Mouse (Mus musculus) layer of hippocampus, adult 11-12 months (tissue): ENCODE results near the gene Scgb1c1.
A peak's percentile ranks its signal among the peaks of the same experiment; 100 is the strongest.
"Not testable (repeated sequence)": the region's sequence is repeated elsewhere in the genome, so short reads cannot be mapped to it uniquely, and the experiment has no call there.

Experiments
- DNase-seq: peaks from one replicate; pipeline ENCODE4 v3.0.0; 2022; ENCODE audit warnings: low spot score

Gene Scgb1c1

GRCm38 (mm10) chr7:140880865-140881515, 35.6 kb downstream of the Scgb1c1 start:
- DNase-seq: no peak

GRCm38 (mm10) chr7:140881696-140882468, 36.5 kb downstream of the Scgb1c1 start, which contains the start of the genes Psmd13 and Sirt3:
TSS of gene Psmd13 (plus strand) at chr7:140881968.
TSS of gene Sirt3 (minus strand) at chr7:140882309.
- DNase-seq: peak; percentile 95

GRCm38 (mm10) chr7:140882469-140882803, 37.1 kb downstream of the Scgb1c1 start:
- no peak for DNase-seq

- DNase-seq: not testable (repeated sequence)
These were observed 45.3 kb downstream of the Scgb1c1 start for GRCm38 (mm10) chr7:140890636-140891035.

- no peak for DNase-seq
These were observed 48.7 kb downstream of the Scgb1c1 start for GRCm38 (mm10) chr7:140894031-140894430.

- no peak for DNase-seq
These were observed 49.3 kb downstream of the Scgb1c1 start for GRCm38 (mm10) chr7:140894611-140895010.
